Mouse (Mus musculus) small intestine, adult 2 months (tissue): Measurements from ENCODE around the gene Insrr.

Experiments
- CTCF ChIP-seq: fragments of 200-500 bp; IDR thresholded peaks from 2 replicates; pipeline ENCODE4 v1.5.1; 2012; ENCODE audit warnings: low read depth, mild to moderate bottlenecking, control low read depth, inconsistent platforms, low read length, moderate library complexity, mixed read lengths; ENCODE audit not compliant: insufficient replicate concordance, insufficient read length; ENCODE audit errors: extremely low read depth
- POLR2A ChIP-seq: fragments of 200-500 bp; IDR thresholded peaks from 2 replicates; pipeline ENCODE4 v1.6.1; 2012; ENCODE audit warnings: low read depth, mild to moderate bottlenecking, control low read depth, inconsistent platforms, low read length, moderate library complexity

DNA sequence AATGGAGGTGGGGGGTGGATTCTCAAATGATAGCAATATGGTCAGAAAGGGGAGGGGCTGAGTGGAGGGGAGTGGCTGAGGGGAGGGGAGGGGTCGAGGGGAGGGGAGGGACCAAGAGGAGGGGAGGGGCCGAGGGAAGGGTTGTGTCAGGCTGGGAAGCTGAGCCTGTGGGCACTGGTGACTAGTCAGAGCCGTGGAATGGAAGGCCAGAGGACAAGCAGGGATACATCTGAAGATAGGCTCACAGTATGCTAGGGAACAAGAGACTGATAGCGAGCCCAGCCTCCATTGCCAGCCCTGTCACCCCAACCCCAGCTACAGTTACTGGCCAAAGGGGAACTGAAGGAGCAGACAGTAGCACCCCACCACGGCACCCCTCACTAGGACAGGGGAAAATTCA, 38.1 kb upstream of the Insrr start:
- TF ChIP-seq CTCF: no peak
- TF ChIP-seq POLR2A: no peak
